Mouse (Mus musculus) megakaryocyte, embryonic 14.5 days (primary cell): Measurements from ENCODE around the gene Sipa1l2. TPM values are rescaled to one million over a fixed set of nuclear protein-coding genes. Genes with fewer than 3 reads are reported as not detected.

Experiments used
- H3K27me3 ChIP-seq: replicated peaks from 2 replicates; pipeline ENCODE3; 2012; ENCODE audit warnings: inconsistent platforms
- H3K36me3 ChIP-seq: replicated peaks from 2 replicates; pipeline ENCODE3; 2012; ENCODE audit warnings: low read length, inconsistent platforms, mixed read lengths
- H3K4me1 ChIP-seq: 2 replicates; pipeline ENCODE4 v1.6.1; 2012; ENCODE audit warnings: inconsistent platforms
- H3K4me3 ChIP-seq: replicated peaks from 2 replicates; pipeline ENCODE3; 2012; ENCODE audit warnings: moderate library complexity, mild to moderate bottlenecking, inconsistent platforms
- H3K9me3 ChIP-seq: 2 replicates; pipeline ENCODE4 v1.6.1; 2012; ENCODE audit warnings: inconsistent platforms
- FLI1 ChIP-seq: IDR thresholded peaks from 2 replicates; pipeline ENCODE4 v1.6.1; 2012; ENCODE audit warnings: low read length, inconsistent platforms, mixed read lengths
- GATA1 ChIP-seq: IDR thresholded peaks from 3 replicates; pipeline ENCODE4 v1.6.1; 2012; ENCODE audit warnings: mixed read lengths, low read length, inconsistent platforms, borderline replicate concordance
- polyA plus RNA-seq: library from polyadenylated mRNA; stranded (reverse); fragments of >175 nt; gene quantifications from 2 replicates; pipeline ENCODE4 v1.2.3, GENCODE M21; 2012; ENCODE audit warnings: low replicate concordance; ENCODE audit not compliant: insufficient read depth

The Sipa1l2 gene
- polyA plus RNA-seq, 1 experiment = 0.78 TPM

GRCm38 (mm10) chr8:125580426-125580825 lies 10.8 kb upstream of the Sipa1l2 start:
- H3K36me3 ChIP-seq = no peaks in the 10 kb centered on the region
- H3K4me1 ChIP-seq = no peaks in the 10 kb centered on the region
- peaks cover 41% of the 10 kb centered on the region for H3K9me3 ChIP-seq
- H3K27me3 ChIP-seq = peaks cover 4% of the 10 kb centered on the region
- H3K4me3 ChIP-seq = no peak overlapping the region
- no peak for TF ChIP-seq FLI1
- no peak for TF ChIP-seq GATA1

GRCm38 (mm10) chr8:125576127-125576526 lies 6.5 kb upstream of the Sipa1l2 start:
- Histone ChIP-seq H3K36me3 (no peaks in the 10 kb centered on the region), H3K27me3 (peaks cover 13% of the 10 kb centered on the region), H3K4me3 (no peak overlapping the region), H3K4me1 (no peaks in the 10 kb centered on the region), H3K9me3 (peaks cover 39% of the 10 kb centered on the region)
- TF ChIP-seq FLI1 (no peak), GATA1 (no peak)

- Histone ChIP-seq H3K27me3 (peaks cover 28% of the 10 kb centered on the region), H3K4me3 (no peak overlapping the region), H3K4me1 (peaks cover 10% of the 10 kb centered on the region), H3K9me3 (peaks cover 44% of the 10 kb centered on the region), H3K36me3 (no peaks in the 10 kb centered on the region)
- TF ChIP-seq GATA1 (no peak), FLI1 (no peak)
These were observed 4.7 kb upstream of the Sipa1l2 start for GRCm38 (mm10) chr8:125574280-125574679.

- H3K36me3 ChIP-seq = no peaks in the 10 kb centered on the region
- H3K27me3 ChIP-seq = peaks cover 48% of the 10 kb centered on the region
- no peak for TF ChIP-seq FLI1
- TF ChIP-seq GATA1 = no peak
- H3K4me3 ChIP-seq = no peak overlapping the region
- peaks cover 19% of the 10 kb centered on the region for H3K4me1 ChIP-seq
- peaks cover 24% of the 10 kb centered on the region for H3K9me3 ChIP-seq
These were observed 2.6 kb upstream of the Sipa1l2 start for GRCm38 (mm10) chr8:125572246-125572645.

- Histone ChIP-seq H3K4me3 (no peak overlapping the region), H3K9me3 (peaks cover 15% of the 10 kb centered on the region)
These were observed 1.3 kb upstream of the Sipa1l2 start for GRCm38 (mm10) chr8:125570835-125571465.

GRCm38 (mm10) chr8:125570389-125570788 lies 781 bp upstream of the Sipa1l2 start:
- TF ChIP-seq GATA1 (no peak), FLI1 (no peak)
- Histone ChIP-seq H3K27me3 (peaks cover 65% of the 10 kb centered on the region), H3K36me3 (no peaks in the 10 kb centered on the region), H3K9me3 (peaks cover 15% of the 10 kb centered on the region), H3K4me1 (peaks cover 19% of the 10 kb centered on the region), H3K4me3 (peak overlapping the region; percentile 91)

More at GRCm38 (mm10) chr8:125570835-125571465, 1.3 kb upstream of the Sipa1l2 start:
- no peaks in the 10 kb centered on the region for H3K36me3 ChIP-seq
- peaks cover 60% of the 10 kb centered on the region for H3K27me3 ChIP-seq
- TF ChIP-seq GATA1 = no peak
- no peak for TF ChIP-seq FLI1
- H3K4me1 ChIP-seq = peaks cover 19% of the 10 kb centered on the region

GRCm38 (mm10) chr8:125568851-125569532 lies 616 bp downstream of the Sipa1l2 start:
- no peak for TF ChIP-seq GATA1
- no peak for TF ChIP-seq FLI1
- peaks cover 78% of the 10 kb centered on the region for H3K27me3 ChIP-seq
- peak overlapping the region; percentile 91 for H3K4me3 ChIP-seq
- H3K9me3 ChIP-seq = peaks cover 15% of the 10 kb centered on the region
- no peaks in the 10 kb centered on the region for H3K36me3 ChIP-seq
- H3K4me1 ChIP-seq = peaks cover 19% of the 10 kb centered on the region

- no peak for TF ChIP-seq GATA1
- no peak for TF ChIP-seq FLI1
- H3K9me3 ChIP-seq = peaks cover 15% of the 10 kb centered on the region
- H3K27me3 ChIP-seq = peaks cover 83% of the 10 kb centered on the region
- peaks cover 19% of the 10 kb centered on the region for H3K4me1 ChIP-seq
- H3K36me3 ChIP-seq = no peaks in the 10 kb centered on the region
- peak overlapping the region; percentile 91 for H3K4me3 ChIP-seq
These were observed 1.2 kb downstream of the Sipa1l2 start for GRCm38 (mm10) chr8:125568421-125568850.

- H3K4me3 ChIP-seq = no peak overlapping the region
- peaks cover 15% of the 10 kb centered on the region for H3K9me3 ChIP-seq
- peaks cover 92% of the 10 kb centered on the region for H3K27me3 ChIP-seq
- no peaks in the 10 kb centered on the region for H3K36me3 ChIP-seq
- TF ChIP-seq FLI1 = no peak
- no peak for TF ChIP-seq GATA1
- H3K4me1 ChIP-seq = peaks cover 19% of the 10 kb centered on the region
These were observed 2.0 kb downstream of the Sipa1l2 start for GRCm38 (mm10) chr8:125567569-125567968.

GRCm38 (mm10) chr8:125562878-125563277 lies 6.7 kb downstream of the Sipa1l2 start:
- Histone ChIP-seq H3K9me3 (no peaks in the 10 kb centered on the region), H3K4me3 (no peak overlapping the region), H3K27me3 (peaks cover 94% of the 10 kb centered on the region), H3K36me3 (no peaks in the 10 kb centered on the region), H3K4me1 (peaks cover 14% of the 10 kb centered on the region)
- TF ChIP-seq FLI1 (no peak), GATA1 (no peak)
